Mouse (Mus musculus): Measurements from ENCODE around the gene Pecam1. TPM values are rescaled to one million over a fixed set of nuclear protein-coding genes. Genes with fewer than 3 reads are reported as not detected.

Pecam1 gene
- total and polyA plus RNA-seq, 2 experiments from 2014 or later: 63.2 to 126 TPM

GRCm38 (mm10) chr11:106684027-106684426 is 66.4 kb downstream of the Pecam1 start:
- DNase-seq (ENCODE audit: low spot score): no peak

DNA sequence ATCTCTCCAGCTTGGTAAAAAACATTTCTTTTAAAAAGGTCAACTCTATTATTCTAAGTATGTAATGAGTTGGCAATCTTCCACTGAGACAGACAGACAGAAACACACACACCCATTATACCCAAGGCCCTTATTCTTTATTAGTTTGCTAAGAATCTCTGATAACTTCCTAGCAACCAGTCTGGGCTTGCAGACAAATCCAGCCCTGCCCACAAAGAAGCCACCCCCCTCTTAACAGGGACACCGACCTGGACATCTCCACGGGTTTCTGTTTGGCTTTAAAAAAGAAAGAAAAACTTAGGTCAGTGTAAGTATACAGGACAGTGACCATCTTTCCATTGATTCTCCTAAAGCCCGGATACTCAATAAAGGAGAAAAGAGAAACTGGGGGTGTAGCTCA is 67.1 kb downstream of the Pecam1 start:
- no peak overlapping the region for H3K27ac ChIP-seq (ENCODE audit: low read depth)
- no peak overlapping the region for H3K4me3 ChIP-seq (ENCODE audit: low read depth, low read length)
- H3K36me3 ChIP-seq (replicated peaks; ENCODE audit: control insufficient read depth, insufficient read depth, low read length): no peaks in the 10 kb centered on the region
- 51% methylated on average over 3 of the region's 3 CpGs for WGBS
- H3K27me3 ChIP-seq (ENCODE audit: control insufficient read depth, insufficient read depth, low read length): no peaks in the 10 kb centered on the region
- no peak overlapping the region for H3K9ac ChIP-seq (replicated peaks; ENCODE audit: low read depth, low read length)
- H3K9me3 ChIP-seq (replicated peaks; ENCODE audit: control insufficient read depth, low read length): no peaks in the 10 kb centered on the region
- no peaks in the 10 kb centered on the region; the same call in 1 of the 2 replicates for H3K4me1 ChIP-seq (ENCODE audit: control insufficient read depth, insufficient read depth)
- no peak overlapping the region for H3K4me2 ChIP-seq (ENCODE audit: low read depth, low read length)
- DNase-seq (ENCODE audit: low spot score) (no peak), ATAC-seq (ENCODE audit: insufficient read depth, low read depth) (no peak)
- no peak for TF ChIP-seq EP300 (IDR thresholded peaks at IDR 0.05; ENCODE audit: low read depth)
- no peak for TF ChIP-seq CTCF (IDR thresholded peaks at IDR 0.05; ENCODE audit: low read depth)

More at GRCm38 (mm10) chr11:106684027-106684426, 66.4 kb downstream of the Pecam1 start:
- Histone ChIP-seq H3K36me3 (replicated peaks; ENCODE audit: control insufficient read depth, insufficient read depth, low read length) (no peaks in the 10 kb centered on the region), H3K4me1 (ENCODE audit: control insufficient read depth, insufficient read depth) (peaks cover 4% of the 10 kb centered on the region), H3K9me3 (replicated peaks; ENCODE audit: control insufficient read depth, low read length) (no peaks in the 10 kb centered on the region), H3K4me2 (ENCODE audit: low read depth, low read length) (no peak overlapping the region), H3K27ac (ENCODE audit: low read depth) (no peak overlapping the region), H3K27me3 (ENCODE audit: control insufficient read depth, insufficient read depth, low read length) (no peaks in the 10 kb centered on the region), H3K4me3 (ENCODE audit: low read depth, low read length) (no peak overlapping the region), H3K9ac (replicated peaks; ENCODE audit: low read depth, low read length) (no peak overlapping the region)
- ATAC-seq (ENCODE audit: insufficient read depth, low read depth): no peak
- TF ChIP-seq CTCF (IDR thresholded peaks at IDR 0.05; ENCODE audit: low read depth) (no peak), EP300 (IDR thresholded peaks at IDR 0.05; ENCODE audit: low read depth) (no peak)
- WGBS: 84% methylated on average over 8 of the region's 8 CpGs

DNA sequence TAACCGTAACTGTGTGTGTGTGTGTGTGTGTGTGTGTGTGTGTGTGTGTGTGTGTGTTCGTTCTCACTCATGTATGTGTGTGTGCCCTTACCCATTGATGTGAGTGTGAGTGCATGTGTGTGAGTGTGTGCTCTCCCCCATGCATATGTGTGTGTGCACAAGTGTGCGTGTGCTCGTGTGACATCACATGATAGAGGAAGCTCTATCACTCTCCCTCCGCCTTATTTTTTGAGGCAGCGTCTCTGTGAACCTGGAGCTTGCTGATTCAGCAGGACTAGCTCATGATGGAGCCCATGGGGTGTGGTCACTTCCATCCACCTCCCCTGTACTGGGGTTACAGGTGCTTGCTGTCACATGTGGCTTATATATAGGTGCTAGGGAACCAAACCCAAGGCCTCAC is 69.3 kb downstream of the Pecam1 start:
- no peaks in the 10 kb centered on the region; the same call in 1 of the 2 replicates for H3K36me3 ChIP-seq (replicated peaks; ENCODE audit: control insufficient read depth, insufficient read depth, low read length)
- TF ChIP-seq EP300 (IDR thresholded peaks at IDR 0.05; ENCODE audit: low read depth): no peak
- TF ChIP-seq CTCF (IDR thresholded peaks at IDR 0.05; ENCODE audit: low read depth): no peak
- DNase-seq (ENCODE audit: low spot score) (no peak), ATAC-seq (ENCODE audit: insufficient read depth, low read depth) (no peak)
- peaks cover 11% of the 10 kb centered on the region for H3K4me1 ChIP-seq (ENCODE audit: control insufficient read depth, insufficient read depth)
- H3K4me2 ChIP-seq (ENCODE audit: low read depth, low read length): no peak overlapping the region
- no peaks in the 10 kb centered on the region for H3K27me3 ChIP-seq (ENCODE audit: control insufficient read depth, insufficient read depth, low read length)
- H3K27ac ChIP-seq (ENCODE audit: low read depth): no peak overlapping the region
- H3K4me3 ChIP-seq (ENCODE audit: low read depth, low read length): no peak overlapping the region
- H3K9ac ChIP-seq (replicated peaks; ENCODE audit: low read depth, low read length): no peak overlapping the region
- no peaks in the 10 kb centered on the region for H3K9me3 ChIP-seq (replicated peaks; ENCODE audit: control insufficient read depth, low read length)
- 80% methylated on average over 6 of the region's 6 CpGs for WGBS

DNA sequence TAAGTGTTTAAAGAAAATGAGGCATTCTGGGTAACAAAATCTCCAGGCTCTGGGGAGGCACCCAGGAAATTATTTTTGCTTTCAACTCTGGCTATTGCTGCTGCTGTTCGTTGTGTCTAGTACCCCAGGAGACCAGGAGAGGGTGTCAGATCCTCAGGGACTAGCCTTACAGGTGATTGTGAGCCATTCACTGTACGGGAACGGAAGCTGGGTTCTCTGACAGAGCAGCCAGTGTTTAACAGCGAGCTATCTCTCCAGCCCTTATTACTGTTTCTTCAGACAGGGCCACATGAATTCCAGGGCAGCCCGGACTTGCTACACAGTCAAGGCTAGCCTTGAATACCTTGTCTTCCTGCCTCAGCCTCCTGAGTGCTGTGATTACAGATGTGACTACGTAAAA is 70.6 kb downstream of the Pecam1 start:
- peaks cover 22% of the 10 kb centered on the region for H3K4me1 ChIP-seq (ENCODE audit: control insufficient read depth, insufficient read depth)
- no peak overlapping the region for H3K9ac ChIP-seq (replicated peaks; ENCODE audit: low read depth, low read length)
- no peak overlapping the region for H3K27ac ChIP-seq (ENCODE audit: low read depth)
- 46% methylated on average over 6 of the region's 6 CpGs for WGBS
- no peaks in the 10 kb centered on the region; the same call in 1 of the 2 replicates for H3K36me3 ChIP-seq (replicated peaks; ENCODE audit: control insufficient read depth, insufficient read depth, low read length)
- no peak for DNase-seq (ENCODE audit: low spot score)
- no peak for ATAC-seq (ENCODE audit: insufficient read depth, low read depth)
- H3K4me2 ChIP-seq (ENCODE audit: low read depth, low read length): no peak overlapping the region
- H3K27me3 ChIP-seq (ENCODE audit: control insufficient read depth, insufficient read depth, low read length): no peaks in the 10 kb centered on the region
- H3K9me3 ChIP-seq (replicated peaks; ENCODE audit: control insufficient read depth, low read length): no peaks in the 10 kb centered on the region
- no peak overlapping the region for H3K4me3 ChIP-seq (ENCODE audit: low read depth, low read length)
- no peak for TF ChIP-seq EP300 (IDR thresholded peaks at IDR 0.05; ENCODE audit: low read depth)
- peak; percentile 59 for TF ChIP-seq CTCF (IDR thresholded peaks at IDR 0.05; ENCODE audit: low read depth)

DNA sequence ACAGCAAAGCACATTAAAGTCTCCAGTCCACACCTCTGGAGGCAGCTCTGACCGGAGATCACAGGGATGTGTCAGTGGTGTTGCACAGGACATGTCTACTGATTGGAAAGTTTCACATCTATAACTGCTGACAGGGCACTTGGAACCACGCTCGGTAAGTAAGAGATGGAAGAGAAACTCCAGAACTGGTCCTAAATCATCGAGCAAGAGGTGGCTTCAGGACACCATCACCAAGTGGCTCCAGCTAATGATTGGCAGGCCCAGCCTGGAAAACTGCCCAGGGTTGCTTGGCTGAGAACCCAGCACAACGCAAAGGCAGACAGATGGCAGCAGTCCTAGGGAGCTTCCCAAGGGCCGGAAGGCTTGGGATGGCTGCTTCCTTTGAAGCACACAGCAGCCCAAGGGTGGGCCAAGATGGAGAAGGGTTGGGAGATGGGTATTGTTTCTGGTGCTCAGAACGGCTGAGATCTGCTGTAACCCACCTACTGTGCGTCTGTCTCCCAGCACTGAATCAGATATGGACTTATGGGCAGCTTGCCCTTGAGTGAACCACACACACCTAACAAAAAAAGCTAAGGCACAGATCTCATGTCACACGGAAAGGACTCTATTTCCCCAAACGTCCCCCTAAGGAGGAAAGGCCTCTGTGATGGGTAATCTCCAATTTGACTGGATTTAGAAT is 72.4 kb downstream of the Pecam1 start:
- Histone ChIP-seq H3K4me2 (ENCODE audit: low read depth, low read length) (no peak overlapping the region), H3K4me1 (ENCODE audit: control insufficient read depth, insufficient read depth) (peaks cover 39% of the 10 kb centered on the region), H3K27ac (ENCODE audit: low read depth) (peak overlapping the region; percentile 47), H3K36me3 (replicated peaks; ENCODE audit: control insufficient read depth, insufficient read depth, low read length) (no peaks in the 10 kb centered on the region; the same call in 1 of the 2 replicates), H3K27me3 (ENCODE audit: control insufficient read depth, insufficient read depth, low read length) (no peaks in the 10 kb centered on the region), H3K9me3 (replicated peaks; ENCODE audit: control insufficient read depth, low read length) (no peaks in the 10 kb centered on the region), H3K4me3 (ENCODE audit: low read depth, low read length) (no peak overlapping the region), H3K9ac (replicated peaks; ENCODE audit: low read depth, low read length) (no peak overlapping the region)
- WGBS: 22% methylated on average over 10 of the region's 10 CpGs
- peak; percentile 98 for TF ChIP-seq EP300 (IDR thresholded peaks at IDR 0.05; ENCODE audit: low read depth)
- TF ChIP-seq CTCF (IDR thresholded peaks at IDR 0.05; ENCODE audit: low read depth): peak; percentile 53
- DNase-seq (ENCODE audit: low spot score): peak; percentile 93
- ATAC-seq (ENCODE audit: insufficient read depth, low read depth): peak; percentile 83

- TF ChIP-seq EP300 (IDR thresholded peaks at IDR 0.05; ENCODE audit: low read depth) (no peak), CTCF (IDR thresholded peaks at IDR 0.05; ENCODE audit: low read depth) (no peak)
- no peak overlapping the region for H3K4me3 ChIP-seq (ENCODE audit: low read depth, low read length)
- H3K9ac ChIP-seq (replicated peaks; ENCODE audit: low read depth, low read length): no peak overlapping the region
- no peaks in the 10 kb centered on the region for H3K9me3 ChIP-seq (replicated peaks; ENCODE audit: control insufficient read depth, low read length)
- no peaks in the 10 kb centered on the region for H3K27me3 ChIP-seq (ENCODE audit: control insufficient read depth, insufficient read depth, low read length)
- no peaks in the 10 kb centered on the region; the same call in 1 of the 2 replicates for H3K36me3 ChIP-seq (replicated peaks; ENCODE audit: control insufficient read depth, insufficient read depth, low read length)
- peaks cover 42% of the 10 kb centered on the region for H3K4me1 ChIP-seq (ENCODE audit: control insufficient read depth, insufficient read depth)
- H3K27ac ChIP-seq (ENCODE audit: low read depth): peak overlapping the region; percentile 47
- WGBS: 57% methylated on average over 4 of the region's 4 CpGs
- H3K4me2 ChIP-seq (ENCODE audit: low read depth, low read length): no peak overlapping the region
- ATAC-seq (ENCODE audit: insufficient read depth, low read depth) (no peak), DNase-seq (ENCODE audit: low spot score) (no peak)
Observed at GRCm38 (mm10) chr11:106677331-106677730, 73.1 kb downstream of the Pecam1 start.
